Mouse (Mus musculus) ES-CJ7 (cell line): Measurements from ENCODE around the gene Hoxd13.

Source experiments
- DNase-seq: peaks from one replicate; pipeline ENCODE4 v3.0.0; 2011; ENCODE audit warnings: low read depth, low spot score

Gene Hoxd13

DNA sequence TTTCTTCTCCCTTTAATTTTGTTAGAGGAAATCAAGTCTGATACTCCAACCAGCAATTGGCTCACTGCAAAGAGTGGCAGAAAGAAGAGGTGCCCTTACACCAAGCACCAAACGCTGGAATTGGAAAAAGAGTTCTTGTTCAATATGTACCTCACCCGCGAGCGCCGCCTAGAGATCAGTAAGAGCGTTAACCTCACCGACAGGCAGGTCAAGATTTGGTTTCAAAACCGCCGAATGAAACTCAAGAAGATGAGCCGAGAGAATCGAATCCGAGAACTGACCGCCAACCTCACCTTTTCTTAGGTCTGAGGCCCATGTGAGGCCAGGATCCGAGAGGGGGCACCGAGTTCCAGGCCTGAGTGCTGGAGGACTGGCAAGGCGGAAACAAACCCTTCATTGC is 26.0 kb downstream of the Hoxd13 start:
- peak; percentile 86 for DNase-seq

DNA sequence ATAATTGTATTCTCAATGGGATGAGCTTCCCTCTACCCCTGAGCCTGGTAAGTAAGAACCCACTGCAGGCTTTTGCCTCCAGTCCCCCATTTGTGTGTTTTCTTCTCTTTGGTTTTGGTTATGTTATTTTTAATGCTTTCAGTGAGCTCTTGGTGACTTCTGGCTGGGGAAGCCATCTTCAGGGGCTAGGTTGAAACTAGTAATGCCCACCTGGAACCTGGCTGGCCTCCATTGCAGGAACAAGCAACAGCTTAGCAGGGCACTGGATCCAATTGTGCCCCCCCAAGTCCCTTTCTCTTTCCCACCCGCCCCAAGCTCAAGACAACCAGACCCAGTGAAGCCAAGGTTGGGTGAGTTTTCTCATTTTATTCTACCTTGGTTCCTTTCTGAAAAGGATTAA is 27.3 kb downstream of the Hoxd13 start:
- DNase-seq = no peak

DNA sequence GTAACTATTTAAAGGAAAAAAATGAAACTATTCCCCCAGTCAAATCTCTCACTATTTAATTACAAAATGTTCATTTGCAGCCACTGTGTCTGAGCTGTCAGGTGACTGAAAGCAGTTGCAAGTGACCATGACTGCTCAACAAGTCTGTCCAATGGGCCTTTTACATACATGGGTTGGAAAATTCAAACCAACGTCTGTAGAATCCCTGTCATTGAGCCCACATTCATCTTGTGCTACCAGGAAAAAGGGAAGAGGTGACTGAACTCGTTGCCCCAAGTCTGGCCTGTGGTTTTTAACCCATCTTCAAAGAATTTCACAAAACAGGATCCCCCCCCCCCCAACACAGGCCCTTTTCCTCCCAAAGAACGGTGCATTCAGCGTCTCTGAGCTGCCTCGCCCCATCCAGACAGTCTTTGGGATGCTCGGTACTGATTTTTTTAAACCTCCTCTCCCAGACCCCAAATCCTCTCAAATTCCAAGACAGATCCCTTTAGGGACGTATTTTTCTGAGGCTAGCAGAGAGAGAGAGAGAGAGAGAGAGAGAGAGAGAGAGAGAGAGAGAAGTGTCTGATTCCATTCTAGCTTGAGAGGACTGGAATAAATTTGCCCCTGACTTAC is 27.8 kb downstream of the Hoxd13 start:
- no peak for DNase-seq

DNA sequence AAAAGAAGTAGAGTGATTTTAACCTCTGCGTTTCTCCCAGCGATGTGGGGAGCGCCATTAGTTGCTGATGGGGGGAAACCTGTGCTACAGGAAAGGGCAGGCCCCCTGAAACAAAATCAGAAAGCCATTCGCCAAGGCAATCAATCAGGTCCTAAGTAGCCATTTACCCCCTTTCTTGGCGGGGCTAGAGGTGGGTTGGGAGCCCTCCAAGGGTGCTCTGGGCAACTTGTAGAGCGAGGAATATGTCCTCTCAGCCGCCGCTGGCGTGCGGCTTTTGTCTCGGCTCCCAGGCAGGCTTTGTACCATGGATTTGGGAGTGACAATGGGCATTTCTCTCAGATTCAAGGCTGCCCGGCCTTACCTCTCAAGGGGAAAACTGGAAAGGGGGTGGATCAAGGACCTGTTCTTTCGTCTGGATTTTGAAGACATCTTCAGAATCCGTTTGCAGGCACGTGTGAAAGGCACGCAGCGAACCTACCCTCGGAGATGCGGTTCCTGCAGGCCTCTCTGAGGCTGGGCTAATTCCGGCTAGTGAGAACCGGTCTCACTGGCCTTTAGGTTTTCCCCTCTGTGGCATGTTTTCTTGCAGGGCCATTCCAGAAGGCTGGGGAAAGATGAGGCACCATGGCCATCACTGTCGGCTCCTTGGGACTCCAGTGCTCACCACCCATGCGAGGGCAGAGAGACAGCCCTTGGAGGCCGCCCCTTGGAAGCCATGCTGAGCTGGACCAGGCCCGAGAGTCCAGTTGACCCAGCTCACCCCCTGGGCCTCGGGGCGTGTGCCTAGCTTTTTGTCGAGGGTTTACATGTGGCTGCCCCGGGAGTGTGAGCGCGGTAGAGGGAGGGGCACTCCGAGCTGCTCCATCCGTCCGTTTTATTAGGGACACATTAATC is 28.6 kb downstream of the Hoxd13 start:
- no peak for DNase-seq

DNA sequence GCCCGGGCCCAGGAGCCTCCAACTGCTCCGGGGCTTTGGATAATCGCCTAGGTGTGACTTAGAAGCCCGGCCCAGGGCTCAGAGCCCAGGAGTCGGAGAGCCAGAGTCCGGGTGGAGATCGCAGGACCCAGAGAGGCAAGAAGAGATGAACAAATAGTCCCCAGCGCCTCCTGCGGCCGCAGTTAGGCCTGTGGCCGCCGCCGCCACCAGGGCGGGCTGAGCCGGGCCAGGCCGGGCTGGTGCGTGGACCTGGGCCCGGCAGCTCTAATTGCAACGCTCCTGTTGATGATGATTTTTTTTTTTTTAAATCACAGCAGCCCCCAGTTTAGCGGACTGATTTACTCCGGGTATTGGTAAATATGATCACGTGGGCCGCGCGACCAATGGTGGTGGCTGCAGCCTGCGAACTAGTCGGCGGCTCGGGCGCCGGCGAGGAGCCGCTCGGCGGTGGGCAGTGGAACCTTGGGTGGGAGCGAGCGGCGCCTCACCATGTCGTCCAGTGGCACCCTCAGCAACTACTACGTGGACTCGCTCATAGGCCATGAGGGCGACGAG is 29.5 kb downstream of the Hoxd13 start, which contains the start of gene Hoxd9:
Gene Hoxd9 (plus strand): TSS at position 161 of the 555 bp plus-strand sequence.
- peak; percentile 62 for DNase-seq

DNA sequence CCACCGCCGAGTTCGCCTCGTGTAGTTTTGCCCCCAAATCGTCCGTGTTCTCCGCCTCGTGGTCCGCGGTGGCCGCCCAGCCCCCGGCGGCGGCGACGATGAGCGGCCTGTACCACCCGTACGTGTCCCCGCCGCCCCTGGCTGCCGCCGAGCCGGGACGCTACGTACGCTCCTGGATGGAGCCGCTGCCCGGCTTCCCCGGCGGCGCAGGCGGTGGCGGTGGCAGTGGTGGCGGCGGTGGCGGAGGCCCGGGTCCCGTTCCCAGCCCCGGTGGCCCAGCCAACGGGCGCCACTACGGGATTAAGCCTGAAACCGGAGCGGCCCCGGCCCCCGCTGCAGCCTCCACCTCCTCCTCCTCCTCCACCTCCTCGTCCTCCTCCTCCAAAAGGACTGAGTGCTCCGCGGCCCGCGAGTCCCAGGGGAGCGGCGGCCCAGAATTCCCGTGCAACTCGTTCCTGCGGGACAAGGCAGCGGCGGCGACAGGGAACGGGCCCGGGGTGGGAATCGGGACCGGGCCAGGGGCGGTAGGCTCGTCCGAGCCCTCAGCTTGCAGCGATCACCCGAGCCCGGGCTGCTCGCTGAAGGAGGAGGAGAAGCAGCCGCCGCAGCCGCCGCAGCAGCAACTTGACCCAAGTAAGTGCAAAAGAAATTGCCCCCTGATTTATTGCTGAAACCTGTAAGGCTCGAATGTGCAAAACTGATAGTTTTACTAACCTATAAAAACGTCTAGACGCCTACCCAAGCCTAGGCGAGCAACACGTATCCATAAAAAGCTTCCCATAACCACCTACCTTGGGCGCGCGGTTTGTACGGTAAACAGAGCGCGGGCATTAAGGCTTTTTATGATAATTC is 30.3 kb downstream of the Hoxd13 start:
- DNase-seq = no peak

DNA sequence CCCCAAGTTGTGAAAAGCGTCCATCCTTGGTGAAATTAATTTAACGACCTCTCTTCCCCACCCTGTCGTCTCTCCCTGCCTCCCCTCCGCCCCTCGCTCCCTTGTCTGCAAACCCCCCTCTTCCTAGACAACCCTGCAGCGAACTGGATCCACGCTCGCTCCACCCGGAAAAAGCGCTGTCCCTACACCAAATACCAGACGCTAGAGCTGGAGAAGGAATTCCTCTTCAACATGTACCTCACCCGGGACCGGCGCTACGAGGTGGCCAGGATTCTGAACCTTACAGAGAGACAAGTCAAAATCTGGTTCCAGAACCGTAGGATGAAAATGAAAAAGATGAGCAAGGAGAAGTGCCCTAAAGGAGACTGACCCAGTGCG is 30.9 kb downstream of the Hoxd13 start:
- DNase-seq = no peak

DNA sequence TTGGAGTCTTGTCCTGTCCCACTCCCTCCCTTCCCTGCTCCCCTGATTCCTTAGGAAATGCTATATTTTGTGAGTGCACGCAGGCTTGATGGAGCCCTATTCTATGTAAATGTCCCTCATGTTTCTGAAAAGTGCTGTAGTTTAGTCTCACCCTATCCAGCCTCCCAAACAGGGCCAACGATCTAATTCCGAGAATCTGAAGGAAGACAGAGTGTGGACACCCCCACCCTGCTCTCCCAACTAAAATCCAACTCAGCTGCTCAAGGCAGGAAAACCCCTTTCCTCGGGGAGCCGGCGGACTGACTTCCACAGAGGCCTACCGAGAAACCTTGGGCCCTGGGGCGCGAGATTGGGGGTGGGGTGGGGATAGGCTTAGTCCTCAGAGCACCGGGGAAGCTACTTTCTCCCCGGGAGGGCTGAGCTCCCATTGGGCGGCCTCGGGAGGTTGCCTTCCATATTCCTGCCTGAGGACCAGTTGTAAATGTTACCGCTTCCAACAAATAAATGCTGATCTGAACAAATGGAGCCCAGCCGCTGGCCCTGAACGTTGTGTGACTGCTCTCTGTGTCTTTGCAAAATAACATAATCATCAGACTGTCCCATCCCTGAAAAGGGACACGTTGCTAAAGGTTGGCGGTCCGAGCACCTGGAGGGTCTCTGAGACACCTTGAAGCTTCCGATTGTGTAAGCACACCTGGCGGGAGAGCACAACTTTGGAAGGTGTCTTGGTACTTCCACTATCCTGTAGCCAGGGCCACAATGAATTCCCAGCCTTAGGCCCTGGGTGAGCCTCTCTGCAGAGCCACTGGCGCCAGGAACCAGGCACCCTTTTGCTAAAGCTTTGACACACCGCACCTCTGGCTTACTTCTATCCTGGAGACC is 31.8 kb downstream of the Hoxd13 start:
- peak; percentile 66 for DNase-seq

DNA sequence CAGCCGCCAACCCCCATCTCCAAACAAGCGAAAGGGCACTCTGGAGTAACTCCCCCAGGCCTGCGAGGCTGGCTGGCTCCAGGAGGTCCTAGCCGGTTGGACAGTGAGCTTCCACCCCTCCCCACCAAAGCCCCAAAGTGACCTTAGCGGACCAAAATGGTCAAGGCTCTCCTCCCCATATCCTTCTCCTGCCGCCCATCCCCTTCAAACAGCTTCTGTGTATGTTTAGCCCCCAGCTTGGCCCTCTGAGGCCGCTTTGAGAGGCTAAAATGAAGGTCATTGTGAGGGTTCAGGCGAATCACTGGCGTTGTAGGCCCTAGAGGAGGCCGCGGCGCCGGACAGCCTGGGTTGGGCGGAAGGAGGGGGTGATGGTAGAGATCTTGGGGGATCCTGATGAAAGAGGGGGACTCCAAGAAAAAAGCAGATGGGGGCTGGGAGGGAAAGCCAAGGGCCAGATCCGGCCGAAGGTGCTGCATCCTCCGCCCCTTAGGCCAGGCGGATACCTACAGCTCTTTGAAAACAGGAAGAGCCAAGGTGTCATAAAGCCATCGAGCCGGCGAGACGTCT is 32.5 kb downstream of the Hoxd13 start:
- no peak for DNase-seq

DNA sequence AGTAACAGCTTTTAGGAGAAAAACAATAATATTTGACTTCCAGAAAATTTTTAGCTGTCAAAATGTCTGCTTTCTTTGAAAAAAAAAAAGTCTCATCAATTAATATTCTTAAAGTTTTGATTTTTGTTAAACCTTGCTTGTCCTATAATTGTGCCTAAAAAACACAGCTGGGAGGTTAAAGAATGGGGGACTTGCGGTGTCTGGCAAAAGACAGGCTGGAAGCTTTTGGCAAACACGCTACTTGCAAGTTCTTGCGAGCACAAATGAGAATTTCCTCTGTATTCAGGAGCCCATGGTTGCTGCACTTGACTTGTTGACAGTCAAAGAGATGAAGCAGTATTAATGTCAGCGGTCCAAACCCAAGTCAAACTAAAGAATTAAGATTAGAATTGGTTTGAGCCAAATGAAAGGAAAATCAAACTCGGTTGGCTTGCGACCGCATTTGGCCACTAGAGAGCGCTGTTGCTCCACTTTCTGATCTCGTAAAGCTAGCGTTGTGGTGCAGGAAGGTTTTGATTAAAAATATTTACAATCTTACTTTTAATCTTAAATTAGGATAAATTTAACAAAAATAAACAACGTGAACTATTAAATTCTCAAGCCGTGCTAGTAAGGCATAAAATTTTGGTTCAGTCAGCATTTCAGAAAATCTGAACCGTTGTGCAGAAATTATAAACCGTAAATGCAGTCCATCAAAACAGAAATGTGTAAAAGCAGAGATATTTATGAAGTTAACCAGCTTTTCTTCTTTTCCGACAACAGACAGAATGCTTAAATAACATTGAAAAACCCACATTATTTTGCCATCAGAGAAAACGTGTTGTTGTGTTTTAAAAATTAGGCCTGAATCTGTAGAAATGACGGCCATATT is 34.1 kb downstream of the Hoxd13 start:
- DNase-seq = peak; percentile 60

DNA sequence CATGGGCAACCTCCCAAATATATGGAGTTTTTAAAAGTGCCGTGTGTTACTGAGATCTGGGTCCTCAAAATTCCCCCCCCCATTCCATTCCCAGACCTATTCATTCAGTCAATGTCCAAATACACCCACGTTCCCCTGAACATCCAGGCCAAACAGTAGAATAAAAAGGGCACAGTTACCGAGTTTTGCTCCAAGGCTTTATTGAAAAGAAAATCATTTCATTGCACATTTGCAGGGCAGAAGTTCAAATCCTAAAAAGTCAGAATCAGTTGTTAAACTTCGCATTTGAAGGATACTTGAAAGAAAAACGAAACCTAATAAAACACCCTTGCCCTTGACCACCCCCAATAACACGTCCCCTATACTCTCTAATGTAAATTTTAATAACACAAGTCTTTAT is 34.7 kb downstream of the Hoxd13 start:
- no peak for DNase-seq

DNA sequence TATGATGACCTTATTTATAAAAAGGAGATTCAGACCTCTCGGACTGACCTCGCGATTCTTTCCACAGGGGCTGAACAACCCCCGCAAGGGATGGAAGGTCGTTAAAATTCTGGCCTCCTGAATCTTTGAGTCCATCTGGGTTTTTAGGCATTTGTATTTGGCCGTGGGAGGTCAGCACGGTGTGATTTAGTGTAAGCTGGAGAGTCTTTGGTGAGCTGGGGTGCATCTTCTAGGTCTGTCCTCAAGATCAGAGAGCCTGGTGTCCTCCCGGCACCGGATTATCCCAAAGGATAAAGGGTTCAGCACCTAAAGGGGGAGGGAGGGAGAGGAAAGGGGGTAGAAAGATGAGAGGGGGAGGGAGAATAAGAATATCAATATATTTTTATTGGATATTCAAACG is 35.2 kb downstream of the Hoxd13 start:
- DNase-seq = no peak

DNA sequence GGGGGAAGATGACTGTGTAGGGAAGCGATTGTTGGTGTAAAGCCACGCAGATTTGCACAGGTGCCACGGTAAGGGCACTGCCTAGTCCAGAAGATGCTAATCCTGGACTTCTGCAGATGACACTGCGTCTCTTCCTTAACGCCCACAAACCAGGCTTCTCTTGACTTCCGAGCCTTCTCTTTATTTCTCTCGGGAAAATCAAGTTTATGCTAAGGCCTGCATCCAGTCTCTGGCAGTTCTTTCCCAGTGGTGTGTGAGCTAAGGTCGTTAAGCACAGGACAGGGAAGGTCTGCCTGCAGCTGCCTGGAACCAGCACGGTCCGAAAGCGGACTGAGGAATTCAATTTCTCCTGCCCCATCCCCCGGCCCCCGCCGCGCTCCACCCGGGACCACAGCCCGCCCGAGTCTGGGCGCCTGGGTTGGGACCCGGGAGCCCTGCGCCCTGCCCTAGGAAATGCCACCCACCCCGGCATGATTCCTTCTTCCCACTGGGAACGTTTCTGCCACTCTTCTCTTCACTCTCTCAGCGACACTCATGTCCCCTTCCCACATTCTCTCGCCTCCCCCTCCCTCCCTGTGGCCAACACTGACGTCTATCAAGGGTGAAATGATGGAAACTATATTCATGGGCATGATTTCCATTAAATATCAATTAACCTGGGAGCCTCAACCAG is 35.7 kb downstream of the Hoxd13 start:
- DNase-seq = no peak

DNA sequence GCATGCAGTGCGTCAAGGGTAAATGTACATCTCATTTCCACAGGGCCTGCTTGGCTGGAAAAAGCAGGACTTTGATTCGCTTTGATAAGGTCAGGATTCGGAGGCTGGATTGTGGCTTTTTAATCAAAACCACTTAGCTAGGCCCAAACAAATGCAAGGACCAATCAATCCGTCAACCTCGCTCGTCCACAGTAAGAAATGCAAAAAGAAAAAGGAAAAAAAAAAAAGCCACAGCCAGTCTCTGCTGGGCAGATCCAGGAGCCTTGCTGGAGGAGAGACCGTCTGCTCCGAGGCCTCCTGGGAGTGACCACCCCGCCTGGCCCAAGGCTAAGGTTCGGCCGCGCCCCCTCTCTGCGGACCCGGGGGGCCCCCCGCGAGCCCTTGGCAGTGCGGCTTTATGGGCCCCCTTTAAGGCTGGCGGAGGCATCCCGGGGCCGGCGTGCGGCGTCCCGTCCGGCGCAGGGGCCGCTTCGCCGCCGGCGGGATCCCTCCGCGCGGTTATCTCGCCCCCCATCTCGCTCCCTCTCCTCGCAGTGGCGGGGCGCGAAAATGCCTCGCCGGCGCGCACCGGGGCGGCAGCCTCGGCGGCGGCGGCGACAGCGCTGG is 36.4 kb downstream of the Hoxd13 start, which contains the start of gene Hoxd8:
Gene Hoxd8 (plus strand): TSS at position 223 of the 606 bp plus-strand sequence.
- DNase-seq = peak; percentile 67

DNA sequence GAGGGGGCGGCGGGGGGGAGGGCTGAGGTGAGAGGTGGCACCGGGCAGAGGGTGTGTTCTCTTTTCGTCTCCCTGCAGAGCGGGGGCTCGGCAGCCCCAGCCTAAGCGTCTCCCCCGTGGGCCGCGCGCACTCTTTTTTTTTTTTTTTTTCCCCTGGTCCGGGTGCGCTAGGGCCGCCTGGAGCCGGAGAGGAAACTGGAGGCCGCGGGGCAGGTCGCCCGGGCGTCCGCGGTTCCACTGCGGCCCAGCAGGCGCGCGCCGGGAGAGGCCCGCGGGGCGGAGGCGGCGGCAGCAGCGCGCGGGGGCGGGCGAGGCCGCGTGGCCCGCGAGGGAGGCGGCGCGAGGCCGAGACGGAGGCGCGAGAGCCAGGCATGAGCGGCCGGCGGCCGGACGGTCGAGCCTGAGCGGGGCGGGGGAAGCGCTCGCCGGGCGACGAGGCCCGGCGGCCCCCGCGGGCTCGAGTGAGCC is 36.9 kb downstream of the Hoxd13 start:
- DNase-seq = no peak

DNA sequence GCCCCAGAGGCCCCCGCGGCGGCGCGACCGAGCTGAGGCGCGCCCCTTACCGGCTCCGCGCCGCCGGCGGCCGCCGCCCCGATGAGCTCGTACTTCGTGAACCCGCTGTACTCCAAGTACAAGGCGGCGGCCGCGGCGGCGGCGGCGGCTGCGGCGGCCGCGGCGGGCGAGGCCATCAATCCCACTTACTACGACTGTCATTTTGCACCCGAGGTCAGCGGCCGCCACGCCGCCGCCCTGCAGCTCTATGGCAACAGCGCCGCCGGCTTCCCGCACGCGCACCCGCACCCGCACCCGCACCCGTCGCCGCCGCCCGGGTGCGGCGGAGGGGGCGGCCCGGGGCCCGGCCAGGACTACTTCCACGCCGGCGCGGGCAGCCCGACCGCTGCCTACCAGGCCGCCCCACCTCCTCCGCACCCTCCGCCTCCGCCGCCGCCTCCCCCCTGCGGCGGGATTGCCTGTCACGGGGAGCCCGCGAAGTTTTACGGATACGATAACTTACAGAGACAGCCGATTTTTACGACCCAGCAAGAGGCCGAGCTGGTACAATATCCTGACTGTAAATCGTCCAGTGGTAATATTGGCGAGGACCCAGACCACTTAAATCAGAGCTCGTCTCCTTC is 37.5 kb downstream of the Hoxd13 start:
- no peak for DNase-seq

DNA sequence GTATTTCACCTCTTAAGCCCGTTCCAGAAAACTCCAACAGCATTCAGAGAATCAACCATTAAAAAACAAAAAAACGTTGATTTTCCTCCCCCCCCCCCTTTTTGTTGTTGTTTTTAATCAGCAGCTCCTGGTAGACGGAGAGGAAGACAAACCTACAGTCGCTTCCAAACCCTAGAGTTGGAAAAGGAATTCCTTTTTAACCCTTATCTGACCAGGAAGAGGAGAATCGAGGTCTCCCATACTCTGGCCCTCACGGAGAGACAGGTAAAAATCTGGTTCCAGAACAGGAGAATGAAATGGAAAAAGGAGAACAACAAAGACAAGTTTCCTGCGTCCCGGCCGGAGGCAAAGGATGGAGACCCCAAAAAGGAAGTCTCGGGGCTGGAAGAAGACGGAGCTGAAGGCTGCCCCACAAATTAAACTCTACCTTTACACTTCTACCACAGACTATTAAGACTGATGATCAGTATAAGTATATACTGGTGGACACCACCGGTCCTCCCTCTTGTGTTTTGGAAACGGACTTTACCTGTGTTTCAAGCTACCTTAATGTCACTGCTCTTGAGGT is 38.4 kb downstream of the Hoxd13 start:
- DNase-seq = no peak

DNA sequence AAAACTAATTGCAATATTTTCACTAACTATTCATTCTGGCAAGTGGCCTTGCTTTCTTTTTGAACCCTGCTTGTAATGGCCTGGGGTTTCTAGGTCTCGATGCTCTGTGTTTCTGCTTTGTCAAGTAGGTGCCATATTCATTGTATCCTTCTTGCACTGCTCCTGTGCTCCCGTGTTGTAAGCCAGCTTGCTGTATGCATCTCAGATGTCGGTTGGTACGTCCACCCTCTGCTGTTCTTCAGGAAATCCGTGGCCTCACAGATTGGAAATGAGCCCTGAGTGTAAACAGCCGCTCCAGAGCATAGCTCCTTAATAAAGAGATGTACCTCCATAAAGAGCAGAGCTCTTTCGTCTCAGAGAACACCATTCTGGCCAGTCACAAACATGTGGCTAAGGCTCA is 39.5 kb downstream of the Hoxd13 start:
- DNase-seq = no peak
